Mouse (Mus musculus) bone marrow macrophage, adult 2 months (primary cell): ENCODE results near the gene Grm4.

ENCODE experiments used
- CTCF ChIP-seq: IDR thresholded peaks from 2 replicates; pipeline ENCODE4 v1.5.1; 2012; ENCODE audit warnings: low read depth, mild to moderate bottlenecking, low read length, moderate library complexity
- POLR2A ChIP-seq: IDR thresholded peaks from 2 replicates; pipeline ENCODE4 v1.6.1; 2012; ENCODE audit warnings: mild to moderate bottlenecking, low read depth, low read length, borderline replicate concordance

DNA sequence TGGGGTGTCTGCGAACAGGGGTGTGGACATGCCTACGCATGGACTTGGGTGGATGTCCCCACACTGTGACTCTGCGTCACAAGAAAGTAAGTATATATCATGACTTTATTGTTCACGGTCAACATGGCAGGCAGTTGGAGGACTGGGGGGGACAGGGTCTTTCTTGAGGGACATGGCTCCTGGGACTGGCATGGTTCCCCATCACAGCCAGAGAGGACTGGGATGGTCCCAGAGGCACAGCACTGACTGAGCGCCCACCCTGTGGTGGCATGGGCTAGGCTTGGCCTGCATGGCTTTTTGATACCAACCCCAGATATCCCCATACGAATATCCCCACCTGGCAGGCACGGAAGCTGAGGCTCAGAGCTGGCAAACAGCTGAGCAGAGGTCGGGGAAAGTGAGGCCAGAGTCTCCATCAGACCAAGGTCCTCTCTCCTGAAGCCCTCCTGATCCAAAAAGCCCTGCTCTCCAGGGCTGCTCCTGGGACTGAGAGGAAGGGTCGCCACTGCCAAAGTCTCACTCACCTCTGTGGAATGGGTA is 64.1 kb downstream of the Grm4 start:
- no peak for TF ChIP-seq CTCF
- TF ChIP-seq POLR2A: no peak
